Mouse (Mus musculus) spleen, postnatal 0 days (tissue): ENCODE measurements around the gene Tmem192. TPM values are rescaled to one million over a fixed set of nuclear protein-coding genes. Genes with fewer than 3 reads are reported as not detected.

ENCODE experiments used
- polyA plus RNA-seq: library from polyadenylated mRNA; unstranded; fragments of >200 nt; fragmentation: Nextera tagmentation; extraction: Ambion mirVana; gene quantifications from 2 replicates; pipeline ENCODE4 v1.2.1, GENCODE M21; 2015

Gene Tmem192
- 28.6 and 31.4 TPM in 2 replicates for polyA plus RNA-seq

DNA sequence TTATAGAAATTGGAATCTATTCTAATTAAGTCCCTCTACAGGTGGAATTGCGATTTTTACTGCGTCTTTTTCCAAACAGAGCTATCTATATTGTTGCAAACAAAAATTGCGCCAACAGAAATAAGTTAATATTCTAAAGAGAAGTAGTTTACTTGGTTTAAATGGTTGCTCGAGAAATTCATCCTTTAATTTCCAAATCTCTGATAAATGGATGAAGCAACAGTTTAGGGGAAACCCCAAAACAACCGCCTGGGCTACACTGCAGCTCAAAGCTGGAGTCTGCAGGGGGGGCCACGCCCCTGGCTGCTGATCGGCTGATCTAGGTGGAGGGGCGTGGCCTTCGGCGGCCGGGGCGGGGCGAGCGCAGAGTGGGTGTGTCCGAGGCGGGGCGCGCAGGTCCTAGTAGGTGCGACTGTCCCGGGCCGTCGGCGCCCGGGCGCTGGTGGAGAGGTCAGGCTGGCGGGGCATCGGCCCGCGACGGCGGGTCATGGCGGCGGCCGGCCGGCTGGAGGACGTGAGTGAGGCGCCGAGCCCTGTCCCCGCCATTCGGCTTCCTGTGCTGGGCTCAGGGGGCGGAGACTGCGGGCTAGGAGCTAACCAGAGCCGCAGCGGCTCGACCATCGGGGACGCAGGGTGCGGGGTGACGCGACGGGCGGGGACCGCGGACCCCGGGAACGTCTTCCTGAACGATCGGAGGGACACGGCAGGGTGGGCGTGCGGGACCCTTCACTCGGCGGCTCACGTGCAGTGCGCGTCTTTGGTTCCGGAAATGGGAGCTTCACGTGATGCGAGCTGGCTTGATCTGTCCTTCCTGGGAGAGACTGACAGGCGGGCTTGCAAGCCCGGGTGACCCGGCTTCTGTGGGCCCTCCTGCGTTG, at the start of gene Tmem192:
Tmem192 (plus strand) TSS at position 366 of the 878 bp plus-strand sequence.

DNA sequence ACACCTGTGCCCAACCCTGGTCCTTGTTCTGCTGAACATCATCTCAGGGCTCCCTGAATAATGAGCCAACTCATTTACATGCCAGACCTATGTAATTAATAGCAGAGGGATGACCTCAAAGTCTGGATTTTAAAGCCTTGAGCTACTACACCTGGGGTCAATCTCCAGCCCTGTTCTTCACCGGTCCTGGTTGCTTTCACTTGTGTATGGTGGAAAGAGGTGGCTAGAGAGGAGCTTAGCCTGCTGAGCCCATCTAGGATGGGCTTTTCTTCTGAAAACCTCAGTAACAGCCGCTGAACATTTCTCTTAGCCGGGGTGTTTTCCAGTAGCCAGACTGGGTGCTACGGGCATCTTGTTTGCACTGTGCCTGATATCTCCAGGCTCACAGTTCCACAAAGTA, 40.7 kb downstream of the Tmem192 start, which contains the start of gene Trim75:
Trim75 (minus strand) TSS at position 101 of the 400 bp plus-strand sequence.

DNA sequence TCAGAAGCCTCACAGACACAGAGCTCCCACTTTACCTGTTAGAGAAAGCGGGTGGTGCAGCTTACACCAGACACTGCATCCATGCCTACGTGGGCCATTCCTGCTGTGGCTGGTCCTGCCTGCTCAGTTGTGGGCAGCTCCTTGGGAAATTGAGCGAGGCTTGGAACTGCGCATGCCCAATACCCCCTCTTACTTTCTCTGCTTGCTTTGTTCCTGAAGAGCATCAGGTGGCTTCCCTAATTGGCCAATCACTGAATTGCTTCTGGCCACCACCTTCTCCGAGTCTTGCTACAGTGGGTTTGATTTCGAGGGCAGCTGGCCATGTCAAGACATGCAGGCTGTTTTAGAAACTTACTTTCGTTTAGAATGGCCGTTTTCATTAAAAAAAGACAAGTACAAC, 71.4 kb downstream of the Tmem192 start, which contains the start of the genes Trim61 and Trim60:
Trim61 (minus strand) TSS at position 101 of the 400 bp plus-strand sequence.
Trim60 (minus strand) TSS at position 162 of the 400 bp plus-strand sequence.

Other genes starting within 250 kb of the Tmem192 start
- gene Msmo1, start 213.4 kb upstream of the Tmem192 start, polyA plus RNA-seq, result 18.1 and 18.3 TPM in 2 replicates
- 5.8 and 6.5 TPM in 2 replicates for gene Klhl2, start 97.2 kb upstream of the Tmem192 start, polyA plus RNA-seq
- gene Trim75, start 40.6 kb downstream of the Tmem192 start, polyA plus RNA-seq, result not detected in 2 replicates
- gene Trim61, start 71.3 kb downstream of the Tmem192 start, polyA plus RNA-seq, result 0.08 and 0.16 TPM in 2 replicates
- not detected in 2 replicates for gene Trim60, start 71.4 kb downstream of the Tmem192 start, polyA plus RNA-seq
- 5.8 and 7.0 TPM in 2 replicates for gene Apela, start 90.2 kb downstream of the Tmem192 start, polyA plus RNA-seq
- gene Gm10663, start 127.8 kb downstream of the Tmem192 start, polyA plus RNA-seq, result not detected in 2 replicates
- not detected in 2 replicates for gene BC030870, start 182.4 kb downstream of the Tmem192 start, polyA plus RNA-seq